Mouse (Mus musculus) bone marrow, adult 2 months (tissue): ENCODE data around the gene Nop53. TPM values are rescaled to one million over a fixed set of nuclear protein-coding genes. Genes with fewer than 3 reads are reported as not detected.

Source experiments
- H3K27ac ChIP-seq: fragments of 200-500 bp; 2 replicates; pipeline ENCODE4 v1.5.1; 2012; ENCODE audit warnings: low read depth, mild to moderate bottlenecking, control low read depth, inconsistent platforms, low read length; ENCODE audit not compliant: control insufficient read depth, poor library complexity, insufficient read depth
- H3K4me1 ChIP-seq: fragments of 200-500 bp; 2 replicates; pipeline ENCODE4 v1.6.1; 2011; ENCODE audit warnings: low read length; ENCODE audit not compliant: control insufficient read depth, insufficient read depth
- H3K4me3 ChIP-seq: fragments of 200-500 bp; replicated peaks from 2 replicates; pipeline ENCODE3; 2011; ENCODE audit warnings: mild to moderate bottlenecking, low read depth, low read length, control low read depth; ENCODE audit not compliant: control insufficient read depth
- CTCF ChIP-seq: fragments of 200-500 bp; IDR thresholded peaks from 2 replicates; pipeline ENCODE4 v1.5.1; 2011; ENCODE audit warnings: low read length, control low read depth; ENCODE audit not compliant: control insufficient read depth, insufficient read depth
- POLR2A ChIP-seq: fragments of 200-500 bp; IDR thresholded peaks from 2 replicates; pipeline ENCODE4 v1.6.1; 2011; ENCODE audit warnings: low read depth, mild to moderate bottlenecking, control low read depth, low read length, borderline replicate concordance; ENCODE audit not compliant: control insufficient read depth
- WGBS: fragments of 180-500 bp; shearing (Covaris S2); methylation state at CpG from one replicate; pipeline ENCODE4 v1.1.7; 2018; 5-methylcytosine and 5-hydroxymethylcytosine counted together
- polyA plus RNA-seq: library from polyadenylated mRNA; stranded (reverse); fragments of >200 nt; gene quantifications from 2 replicates; pipeline ENCODE4 v1.2.4, GENCODE M21; 2011; ENCODE audit warnings: low replicate concordance; ENCODE audit not compliant: missing spikeins, insufficient read depth, insufficient read length

The Nop53 gene
- polyA plus RNA-seq, result 96.9 and 171 TPM in 2 replicates

DNA sequence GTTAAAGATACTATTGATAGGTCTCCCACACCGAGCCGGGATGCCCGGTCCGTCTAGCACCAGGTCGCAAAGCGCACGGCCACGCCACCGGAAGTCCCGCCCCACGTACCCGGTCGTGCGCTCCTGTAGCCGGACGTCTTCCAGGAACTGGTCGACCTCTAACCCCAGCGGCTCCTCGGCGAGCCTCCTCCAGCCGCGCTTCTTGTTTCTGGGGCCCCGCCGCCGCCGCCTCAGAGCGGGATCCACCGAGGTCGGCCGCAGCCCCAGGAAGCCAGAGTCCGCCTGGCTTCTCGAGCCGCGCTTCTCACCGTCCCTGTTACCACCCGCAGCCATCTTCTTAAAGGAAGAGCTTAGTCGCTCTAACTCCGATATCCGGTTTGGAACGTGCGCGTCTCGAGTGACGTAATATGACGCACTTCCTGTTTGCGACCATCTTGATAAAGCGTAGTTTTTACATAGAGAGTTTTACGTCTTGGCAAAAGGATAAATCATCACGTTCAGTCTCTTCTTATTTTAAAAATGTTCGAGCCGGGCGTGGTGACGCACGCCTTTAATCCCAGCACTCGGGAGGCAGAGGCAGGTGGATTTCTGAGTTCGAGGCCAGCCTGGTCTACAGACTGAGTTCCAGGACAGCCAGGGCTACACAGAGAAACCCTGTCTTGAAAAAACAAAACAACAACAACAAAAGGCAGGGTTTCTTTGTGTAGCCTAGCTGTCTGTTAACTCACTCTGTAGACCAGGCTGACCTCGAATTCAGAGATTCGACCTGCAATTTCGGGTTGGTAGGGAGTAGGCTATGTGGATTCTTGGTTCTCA is at the start of gene Nop53:
Nop53 (minus strand) TSS at position 354 of the 816 bp plus-strand sequence.
- Histone ChIP-seq H3K4me1 (peaks cover 5% of the 10 kb centered on the region), H3K27ac (peak within 1 kb of the TSS; percentile 86), H3K4me3 (peak within 1 kb of the TSS; percentile 68)
- 2% methylated on average over 59 of the region's 59 CpGs for WGBS
- TF ChIP-seq POLR2A (peak; percentile 54; the same call in 1 of the 2 replicates), CTCF (no peak)

DNA sequence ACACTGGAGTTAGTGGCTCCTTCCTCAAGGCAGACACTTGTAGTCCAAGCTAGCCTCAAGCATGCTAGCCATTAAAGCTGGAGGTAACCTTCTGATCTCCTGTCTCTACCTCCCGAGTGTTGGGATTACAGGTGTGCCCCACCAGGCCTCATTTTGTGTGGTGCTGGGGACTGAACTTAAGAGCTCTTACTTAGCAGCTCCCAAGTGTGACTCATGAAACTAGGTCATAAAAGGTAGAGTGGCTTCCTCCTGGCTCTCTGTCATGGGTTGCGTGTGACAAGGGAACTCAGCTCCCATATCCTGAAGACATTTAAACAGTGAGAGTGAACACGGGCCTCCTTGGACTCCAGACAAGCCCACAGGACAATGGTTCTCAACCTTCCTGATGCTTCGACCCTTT is 47.9 kb upstream of the Nop53 start:
- Histone ChIP-seq H3K4me3 (no peak overlapping the region), H3K4me1 (no peaks in the 10 kb centered on the region), H3K27ac (no peak overlapping the region)
- TF ChIP-seq CTCF (no peak), POLR2A (no peak)
- WGBS, result 82% methylated on average over 4 of the region's 4 CpGs

DNA sequence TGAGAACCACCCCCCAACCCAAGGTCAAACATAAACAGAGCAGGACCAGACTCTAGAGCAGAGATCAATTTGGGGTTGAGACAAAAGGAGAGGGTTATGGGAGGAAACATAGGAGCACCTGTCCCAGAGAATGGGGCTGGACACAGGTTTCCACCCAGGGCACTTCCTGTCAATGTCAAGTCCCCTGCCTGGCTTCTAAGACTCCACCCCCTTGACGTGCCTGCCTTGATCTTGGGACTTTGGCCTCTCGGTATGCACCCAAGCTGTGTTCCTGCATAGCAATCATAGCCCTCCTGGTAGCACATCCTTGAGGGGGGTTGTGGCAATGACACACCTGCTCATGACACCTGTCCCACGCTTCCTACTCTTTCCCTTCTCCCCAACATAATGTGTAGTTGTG is 47.3 kb upstream of the Nop53 start:
- H3K4me1 ChIP-seq, result no peaks in the 10 kb centered on the region
- 80% methylated on average over 3 of the region's 3 CpGs for WGBS
- no peak overlapping the region for H3K4me3 ChIP-seq
- no peak for TF ChIP-seq POLR2A
- no peak for TF ChIP-seq CTCF
- H3K27ac ChIP-seq, result no peak overlapping the region

DNA sequence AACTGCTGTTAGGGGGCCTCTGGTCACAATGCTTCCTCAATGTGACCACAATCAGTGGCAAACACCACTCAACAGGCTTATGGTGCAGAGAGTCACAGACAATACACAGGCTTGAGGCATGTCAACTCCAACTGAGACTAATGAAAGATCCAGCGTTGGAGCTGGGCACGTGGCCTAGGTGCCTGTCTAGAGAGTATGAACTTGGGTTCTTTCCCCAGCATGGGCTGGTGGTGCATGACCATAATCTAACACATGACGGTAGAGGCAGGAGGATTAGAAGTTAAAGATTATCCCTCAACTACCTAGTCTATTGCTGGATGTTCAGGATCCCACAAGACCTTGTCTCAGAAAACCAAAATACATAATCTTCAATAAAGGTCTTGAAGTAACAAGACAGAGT is 45.9 kb upstream of the Nop53 start:
- TF ChIP-seq CTCF, result no peak
- no peak for TF ChIP-seq POLR2A
- H3K4me3 ChIP-seq, result no peak overlapping the region
- H3K27ac ChIP-seq, result no peak overlapping the region
- no peaks in the 10 kb centered on the region for H3K4me1 ChIP-seq
- WGBS, result 65% methylated on average over 3 of the region's 3 CpGs

DNA sequence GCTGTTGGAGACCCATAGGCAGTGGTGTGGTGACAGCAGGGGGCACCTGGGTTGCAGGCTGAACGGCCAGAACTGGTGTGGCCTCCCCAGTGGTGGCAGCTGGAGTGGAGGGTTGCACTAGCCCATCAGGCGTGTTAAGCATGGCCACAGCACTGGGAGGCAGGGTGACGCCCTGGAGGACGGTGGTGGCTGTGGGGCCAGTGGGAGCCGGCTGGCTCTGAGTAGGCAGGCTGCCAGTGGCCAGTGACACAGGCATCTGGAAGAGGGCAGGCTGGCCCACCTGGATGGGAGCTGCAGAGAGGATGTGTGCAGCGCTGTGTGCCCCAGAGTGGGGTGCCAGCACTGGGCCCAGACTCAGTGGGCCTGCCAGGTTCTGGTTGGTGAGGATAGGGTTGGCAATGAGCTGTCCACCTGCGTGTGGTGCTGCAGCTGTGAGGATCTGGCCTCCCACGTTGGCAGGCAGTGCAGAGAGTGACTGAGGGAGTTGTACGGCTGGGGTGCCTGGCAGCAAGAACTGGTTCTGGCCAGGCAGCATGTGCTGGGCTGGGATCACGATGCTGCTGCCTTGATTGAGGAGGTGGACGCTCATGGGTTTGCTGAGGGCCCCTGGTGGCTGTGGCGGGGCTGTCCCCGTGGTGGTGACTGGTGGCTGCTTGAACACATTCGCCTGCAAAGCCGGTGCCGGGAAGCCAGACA is 41.9 kb upstream of the Nop53 start:
- WGBS, result 87% methylated on average over 16 of the region's 16 CpGs
- Histone ChIP-seq H3K27ac (no peak overlapping the region), H3K4me3 (no peak overlapping the region), H3K4me1 (no peaks in the 10 kb centered on the region)
- TF ChIP-seq POLR2A (no peak), CTCF (no peak)

DNA sequence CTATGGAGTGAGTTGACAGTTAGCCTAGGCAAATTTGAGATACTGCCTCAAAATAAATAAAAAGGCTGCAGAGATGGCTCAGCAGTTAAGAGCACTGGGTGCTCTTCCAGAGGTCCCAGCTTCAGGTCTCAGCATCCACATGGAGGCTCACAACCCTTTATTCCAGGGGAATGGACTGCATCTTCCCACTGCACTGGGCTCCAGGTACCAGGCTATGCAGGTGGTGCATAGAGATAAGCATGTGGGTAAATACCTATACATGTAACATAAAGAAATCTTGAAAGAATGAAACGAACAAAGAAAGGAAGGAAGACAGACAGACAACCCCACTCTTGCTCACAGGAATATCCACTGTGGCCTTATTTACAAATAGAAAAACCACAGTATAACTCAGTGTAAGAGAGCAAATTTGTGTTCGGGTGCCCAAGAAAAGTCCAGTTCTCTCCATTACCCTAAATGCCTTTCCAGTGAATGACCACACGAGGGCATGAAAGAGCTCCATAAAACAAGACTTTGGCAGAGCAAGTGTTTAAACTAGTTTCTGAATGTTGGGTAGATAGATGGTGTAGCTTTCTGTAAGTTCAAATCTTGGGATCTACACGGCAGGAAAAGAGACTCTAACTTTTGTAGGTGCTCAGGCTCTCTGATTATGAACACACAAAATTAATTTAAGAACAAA is 37.0 kb upstream of the Nop53 start:
- Histone ChIP-seq H3K27ac (no peak overlapping the region), H3K4me1 (no peaks in the 10 kb centered on the region), H3K4me3 (no peak overlapping the region)
- WGBS, result 8% methylated on average over 4 of the region's 4 CpGs
- TF ChIP-seq POLR2A, result no peak
- TF ChIP-seq CTCF, result 0 out of 2 replicates have a peak, but pooled peaks have one; percentile 26

DNA sequence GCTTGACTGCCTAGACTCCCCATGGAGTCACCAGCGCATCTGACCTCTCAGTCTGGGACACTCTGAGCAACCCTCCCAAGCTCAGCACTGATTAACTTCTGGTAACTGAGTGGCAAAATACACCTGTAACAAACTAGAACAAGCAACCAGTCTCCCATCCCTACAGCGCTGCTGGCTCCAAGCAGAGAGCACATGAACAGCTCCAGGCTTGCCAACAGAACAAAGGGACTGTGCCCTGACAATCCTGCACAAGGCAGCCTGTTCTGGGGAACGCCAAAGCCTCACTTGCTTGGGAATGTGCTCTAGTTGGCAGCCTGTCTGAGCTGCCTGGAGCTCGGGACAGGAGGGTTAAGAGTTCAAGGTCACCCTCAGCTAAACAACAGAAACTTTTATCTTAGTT is 35.7 kb upstream of the Nop53 start:
- WGBS, result 85% methylated on average over 4 of the region's 4 CpGs
- no peak overlapping the region for H3K27ac ChIP-seq
- H3K4me3 ChIP-seq, result no peak overlapping the region
- H3K4me1 ChIP-seq, result no peaks in the 10 kb centered on the region
- no peak for TF ChIP-seq POLR2A

DNA sequence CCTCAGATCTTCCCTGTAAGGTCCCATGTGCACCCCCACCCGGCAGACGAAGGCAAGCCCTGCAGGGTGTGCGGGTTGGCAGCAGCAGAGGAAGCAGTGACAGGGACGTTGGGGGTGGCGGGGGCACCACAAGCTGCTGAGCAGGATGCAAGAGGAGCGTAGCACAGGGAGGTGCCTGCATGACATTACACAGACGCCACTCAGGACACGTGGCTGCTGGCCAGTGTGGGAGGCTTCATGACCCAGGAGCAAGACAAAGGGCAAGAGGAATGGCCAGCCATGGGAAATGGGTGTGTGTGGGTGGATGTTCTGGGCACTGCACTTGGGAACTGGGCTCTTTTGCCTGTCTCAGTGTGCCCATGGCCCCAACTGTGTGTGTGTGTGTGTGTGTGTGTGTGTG is 34.4 kb upstream of the Nop53 start:
- Histone ChIP-seq H3K4me3 (no peak overlapping the region), H3K27ac (no peak overlapping the region), H3K4me1 (no peaks in the 10 kb centered on the region)
- WGBS, result 67% methylated on average over 8 of the region's 8 CpGs
- TF ChIP-seq POLR2A, result no peak
- TF ChIP-seq CTCF, result no peak
